Mouse (Mus musculus): ENCODE results near the gene G3bp1. TPM values are rescaled to one million over a fixed set of nuclear protein-coding genes. Genes with fewer than 3 reads are reported as not detected.

G3bp1 gene
- total RNA-seq, 2 experiments from 2014 or later, result 55.5 to 60.0 TPM

- DNase-seq, result no peak
Measured at GRCm38 (mm10) chr11:55464707-55465106, 4.8 kb upstream of the G3bp1 start.

GRCm38 (mm10) chr11:55465177-55465576 lies 4.3 kb upstream of the G3bp1 start:
- DNase-seq, result no peak

- DNase-seq, result peak; percentile 46
Measured at GRCm38 (mm10) chr11:55468012-55468411, 1.5 kb upstream of the G3bp1 start.

GRCm38 (mm10) chr11:55468611-55469047 lies 856 bp upstream of the G3bp1 start:
- DNase-seq, result no peak

- DNase-seq, result peak; percentile 46
Measured at GRCm38 (mm10) chr11:55469923-55470691, 622 bp downstream of the G3bp1 start.

GRCm38 (mm10) chr11:55470761-55471160 lies 1.3 kb downstream of the G3bp1 start:
- peak; percentile 33 for DNase-seq

GRCm38 (mm10) chr11:55471467-55471866 lies 2.0 kb downstream of the G3bp1 start:
- DNase-seq, result no peak

- no peak for DNase-seq
Measured at GRCm38 (mm10) chr11:55473219-55473618, 3.7 kb downstream of the G3bp1 start.

GRCm38 (mm10) chr11:55485443-55485842 lies 16.0 kb downstream of the G3bp1 start:
- no peak for DNase-seq

- no peak for DNase-seq
Measured at GRCm38 (mm10) chr11:55496158-55496557, 26.7 kb downstream of the G3bp1 start.

GRCm38 (mm10) chr11:55497885-55498284 lies 28.4 kb downstream of the G3bp1 start:
- peak; percentile 49 for DNase-seq

- no peak for DNase-seq
Measured at GRCm38 (mm10) chr11:55501955-55502531, 32.6 kb downstream of the G3bp1 start.

GRCm38 (mm10) chr11:55502886-55503285 lies 33.4 kb downstream of the G3bp1 start:
- DNase-seq, result no peak

- DNase-seq, result peak; percentile 38
Measured at GRCm38 (mm10) chr11:55505485-55505884, 36.0 kb downstream of the G3bp1 start.

- DNase-seq, result peak; percentile 24
Measured at GRCm38 (mm10) chr11:55511374-55511773, 41.9 kb downstream of the G3bp1 start.

GRCm38 (mm10) chr11:55517666-55518065 lies 48.2 kb downstream of the G3bp1 start:
- DNase-seq, result no peak

GRCm38 (mm10) chr11:55518806-55519674 lies 49.6 kb downstream of the G3bp1 start:
- DNase-seq, result peak; percentile 80

GRCm38 (mm10) chr11:55530741-55531140 lies 61.3 kb downstream of the G3bp1 start:
- no peak for DNase-seq

- DNase-seq, result peak; percentile 42
Measured at GRCm38 (mm10) chr11:55533378-55533777, 63.9 kb downstream of the G3bp1 start.

- DNase-seq, result no peak
Measured at GRCm38 (mm10) chr11:55534766-55535165, 65.3 kb downstream of the G3bp1 start.

GRCm38 (mm10) chr11:55542128-55542527 lies 72.6 kb downstream of the G3bp1 start:
- no peak for DNase-seq

GRCm38 (mm10) chr11:55542671-55543070 lies 73.2 kb downstream of the G3bp1 start:
- DNase-seq, result no peak

GRCm38 (mm10) chr11:55545690-55546089 lies 76.2 kb downstream of the G3bp1 start:
- DNase-seq, result no peak

Measured in adrenal gland, postnatal 10 days (tissue).